Mouse (Mus musculus): Measurements from ENCODE around the gene Acsf3. TPM values are rescaled to one million over a fixed set of nuclear protein-coding genes. Genes with fewer than 3 reads are reported as not detected.

Gene Acsf3
- total and polyA plus RNA-seq, 3 experiments, result 2.2 to 10.4 (median 9.0) TPM

DNA sequence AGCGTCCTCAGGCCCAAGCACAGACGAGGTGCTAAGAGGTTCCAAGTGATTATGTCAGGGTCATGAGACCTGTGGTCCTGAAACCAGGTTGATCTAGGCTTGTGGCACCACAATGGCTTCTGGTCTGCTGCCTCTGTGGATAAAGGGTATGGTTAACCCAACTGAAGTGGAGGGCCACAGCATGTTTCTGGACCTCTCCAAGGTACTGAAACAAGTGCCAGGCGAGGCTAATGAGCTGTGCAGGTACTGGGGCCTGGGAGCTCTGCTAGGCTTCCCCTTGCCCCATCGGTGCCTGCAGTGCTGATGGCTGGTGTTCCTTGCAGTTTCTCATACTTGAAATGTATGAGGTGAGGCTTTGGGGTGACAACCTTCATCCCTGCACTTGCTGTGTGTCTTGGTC lies 38.2 kb upstream of the Acsf3 start:
- peak; percentile 34 for DNase-seq (ENCODE audit: extremely low read depth)
- dilution Hi-C loops (cut with MboI; ENCODE audit: extremely low pct_ligation_motif_present, extremely low pct_unique_long_range_greater_than_20kb, low sequenced_read_pairs) (no loop called here), in situ Hi-C loops (cut with MboI; ENCODE audit: low pct_ligation_motif_present, low pct_unique_long_range_greater_than_20kb, low sequenced_read_pairs) (no loop called here)
- Histone ChIP-seq H3K36me3 (replicated peaks in 1 of 2; ENCODE audit: control insufficient read depth in 1 of 2, insufficient read depth in 1 of 2, low read length in 1 of 2) (no peaks in the 10 kb centered on the region), H3K27ac (ENCODE audit: insufficient read depth, low read depth) (no peak overlapping the region), H3K9me3 (replicated peaks; ENCODE audit: low read length) (no peaks in the 10 kb centered on the region), H3K79me2 (replicated peaks; ENCODE audit: control insufficient read depth, extremely low read depth, insufficient read depth, poor library complexity, severe bottlenecking) (no peaks in the 10 kb centered on the region), H3K4me3 (replicated peaks in 1 of 3; ENCODE audit: low read depth in 2 of 3, low read length in 2 of 3, poor library complexity in 1 of 3) (no peak overlapping the region), H3K9ac (ENCODE audit: insufficient read depth, low read depth) (no peak overlapping the region), H3K27me3 (replicated peaks) (peaks cover 10% of the 10 kb centered on the region), H3K4me2 (ENCODE audit: insufficient read depth, low read depth, poor library complexity, severe bottlenecking) (no peak overlapping the region), H3K4me1 (ENCODE audit: control insufficient read depth in 1 of 2, insufficient read depth in 2 of 2) (peaks cover 11 to 29% of the 10 kb centered on the region in 2 experiments)
- TF ChIP-seq MAFK (IDR thresholded peaks at IDR 0.05; ENCODE audit: insufficient replicate concordance, low read length) (no peak), MXI1 (IDR thresholded peaks at IDR 0.05; ENCODE audit: low read depth, low read length) (0 out of 2 replicates have a peak, but pooled peaks have one; percentile 64), EP300 (IDR thresholded peaks at IDR 0.05; ENCODE audit: low read length) (no peak)

DNA sequence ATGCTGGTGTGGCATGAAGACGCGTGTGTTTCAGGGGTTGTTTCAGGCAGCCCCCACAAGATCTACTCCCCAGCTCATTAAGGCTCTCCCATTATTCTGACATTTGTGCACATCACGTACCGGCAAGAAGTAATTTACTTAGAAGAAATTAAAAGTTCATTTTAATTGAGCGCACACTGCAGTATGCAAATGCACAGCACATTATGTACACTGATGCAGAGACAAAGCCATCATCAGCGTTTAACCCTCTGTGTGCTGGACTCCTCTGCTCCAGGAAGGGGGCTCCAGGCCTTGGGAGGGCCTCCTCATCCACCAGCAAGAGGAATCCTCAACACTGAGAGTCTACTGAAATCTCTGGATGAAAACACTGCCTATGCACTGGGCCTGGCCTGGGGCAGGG lies 37.4 kb upstream of the Acsf3 start:
- H3K9ac ChIP-seq (ENCODE audit: insufficient read depth, low read depth), result no peak overlapping the region
- in situ Hi-C loops (cut with MboI; ENCODE audit: low pct_ligation_motif_present, low pct_unique_long_range_greater_than_20kb, low sequenced_read_pairs), result no loop called here
- no peaks in the 10 kb centered on the region for H3K79me2 ChIP-seq (replicated peaks; ENCODE audit: control insufficient read depth, extremely low read depth, insufficient read depth, poor library complexity, severe bottlenecking)
- H3K27ac ChIP-seq (ENCODE audit: insufficient read depth, low read depth), result no peak overlapping the region
- H3K36me3 ChIP-seq (replicated peaks in 1 of 2; ENCODE audit: control insufficient read depth in 1 of 2, insufficient read depth in 1 of 2, low read length in 1 of 2), result no peaks in the 10 kb centered on the region
- H3K27me3 ChIP-seq (replicated peaks), result peaks cover 10% of the 10 kb centered on the region
- dilution Hi-C loops (cut with MboI; ENCODE audit: extremely low pct_ligation_motif_present, extremely low pct_unique_long_range_greater_than_20kb, low sequenced_read_pairs), result no loop called here
- no peak for DNase-seq (ENCODE audit: extremely low read depth)
- H3K4me3 ChIP-seq (replicated peaks in 1 of 3; ENCODE audit: low read depth in 2 of 3, low read length in 2 of 3, poor library complexity in 1 of 3), result no peak overlapping the region
- H3K9me3 ChIP-seq (replicated peaks; ENCODE audit: low read length), result no peaks in the 10 kb centered on the region
- TF ChIP-seq ZMIZ1 (IDR thresholded peaks at IDR 0.05; ENCODE audit: low read depth, low read length), result no peak
- TF ChIP-seq MXI1 (IDR thresholded peaks at IDR 0.05; ENCODE audit: low read depth, low read length), result no peak
- no peak for TF ChIP-seq CHD2 (IDR thresholded peaks at IDR 0.05; ENCODE audit: low read length)
- no peak for TF ChIP-seq E2F4 (IDR thresholded peaks at IDR 0.05; ENCODE audit: insufficient replicate concordance, low read depth, low read length)
- TF ChIP-seq MAX (IDR thresholded peaks at IDR 0.05; ENCODE audit: low read length), result no peak
- TF ChIP-seq MAFK (IDR thresholded peaks at IDR 0.05; ENCODE audit: insufficient replicate concordance, low read length), result no peak
- no peak for TF ChIP-seq EP300 (IDR thresholded peaks at IDR 0.05; ENCODE audit: low read length)
- TF ChIP-seq MEF2A (IDR thresholded peaks at IDR 0.05; ENCODE audit: borderline replicate concordance, low read depth, low read length), result no peak
- TF ChIP-seq JUND (conservative IDR thresholded peaks at IDR 0.05; ENCODE audit: low read depth, low read length), result no peak
- peaks cover 11 to 29% of the 10 kb centered on the region in 2 experiments for H3K4me1 ChIP-seq (ENCODE audit: control insufficient read depth in 1 of 2, insufficient read depth in 2 of 2)
- H3K4me2 ChIP-seq (ENCODE audit: insufficient read depth, low read depth, poor library complexity, severe bottlenecking), result no peak overlapping the region

DNA sequence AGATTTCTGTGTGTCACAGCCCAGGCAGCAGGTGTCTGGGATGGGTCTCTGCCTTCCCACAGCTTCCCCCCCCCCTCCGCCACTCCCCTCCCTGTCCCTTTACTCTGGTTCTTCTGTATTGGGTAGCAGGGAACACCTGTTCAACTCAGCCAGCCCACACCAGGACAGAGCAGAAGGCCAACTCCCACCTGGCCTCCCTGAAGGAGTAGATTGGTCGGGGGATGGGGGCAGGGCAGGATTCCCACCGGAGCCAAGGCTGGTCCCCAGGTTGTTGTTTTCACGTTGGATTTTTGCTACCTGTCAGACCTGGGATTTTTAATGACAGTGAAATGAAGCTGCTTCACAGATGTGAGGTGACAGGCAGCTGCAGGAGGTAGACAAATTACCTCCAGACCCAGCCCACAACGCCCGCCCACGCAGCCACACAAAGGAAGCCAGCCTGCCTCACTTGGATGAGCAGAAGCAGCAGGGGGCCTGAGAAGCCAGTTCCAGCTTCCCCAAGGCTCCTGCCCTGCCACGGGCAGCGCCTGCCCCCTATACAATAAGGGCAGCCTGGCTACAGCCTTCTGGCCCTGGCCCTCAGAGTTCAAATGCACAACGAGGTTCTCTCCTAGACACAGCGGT lies 36.1 kb upstream of the Acsf3 start:
- H3K9me3 ChIP-seq (replicated peaks; ENCODE audit: low read length), result no peaks in the 10 kb centered on the region
- no peak overlapping the region for H3K4me3 ChIP-seq (replicated peaks in 1 of 3; ENCODE audit: low read depth in 2 of 3, low read length in 2 of 3, poor library complexity in 1 of 3)
- dilution Hi-C loops (cut with MboI; ENCODE audit: extremely low pct_ligation_motif_present, extremely low pct_unique_long_range_greater_than_20kb, low sequenced_read_pairs) (no loop called here), in situ Hi-C loops (cut with MboI; ENCODE audit: low pct_ligation_motif_present, low pct_unique_long_range_greater_than_20kb, low sequenced_read_pairs) (no loop called here)
- H3K27ac ChIP-seq (ENCODE audit: insufficient read depth, low read depth), result no peak overlapping the region
- H3K79me2 ChIP-seq (replicated peaks; ENCODE audit: control insufficient read depth, extremely low read depth, insufficient read depth, poor library complexity, severe bottlenecking), result no peaks in the 10 kb centered on the region
- peaks cover 11 to 29% of the 10 kb centered on the region in 2 experiments for H3K4me1 ChIP-seq (ENCODE audit: control insufficient read depth in 1 of 2, insufficient read depth in 2 of 2)
- H3K27me3 ChIP-seq (replicated peaks), result peaks cover 11% of the 10 kb centered on the region
- TF ChIP-seq SIN3A (IDR thresholded peaks at IDR 0.05; ENCODE audit: low read length) (0 out of 2 replicates have a peak, but pooled peaks have one; percentile 38), ZNF384 (IDR thresholded peaks at IDR 0.05; ENCODE audit: low read depth, low read length) (no peak), MAFK (IDR thresholded peaks at IDR 0.05; ENCODE audit: insufficient replicate concordance, low read length) (no peak), SMC3 (IDR thresholded peaks at IDR 0.05; ENCODE audit: low read depth, low read length) (peak; percentile 18; the same call in 1 of the 2 replicates), BHLHE40 (IDR thresholded peaks at IDR 0.05; ENCODE audit: low read depth, low read length) (0 out of 2 replicates have a peak, but pooled peaks have one; percentile 34), EP300 (IDR thresholded peaks at IDR 0.05; ENCODE audit: low read length) (0 out of 2 replicates have a peak, but pooled peaks have one; percentile 15), HCFC1 (IDR thresholded peaks at IDR 0.05; ENCODE audit: low read depth, low read length) (no peak), RAD21 (IDR thresholded peaks at IDR 0.05; ENCODE audit: low read depth, low read length) (peak; percentile 5), ZKSCAN1 (IDR thresholded peaks at IDR 0.05; ENCODE audit: borderline replicate concordance, low read depth, low read length) (no peak), TCF12 (IDR thresholded peaks at IDR 0.05; ENCODE audit: low read depth, low read length) (peak; percentile 55), USF2 (conservative IDR thresholded peaks at IDR 0.05; ENCODE audit: low read depth, low read length) (no peak)
- DNase-seq (ENCODE audit: extremely low read depth), result peak; percentile 76
- H3K9ac ChIP-seq (ENCODE audit: insufficient read depth, low read depth), result no peak overlapping the region
- no peak overlapping the region for H3K4me2 ChIP-seq (ENCODE audit: insufficient read depth, low read depth, poor library complexity, severe bottlenecking)
- H3K36me3 ChIP-seq (replicated peaks in 1 of 2; ENCODE audit: control insufficient read depth in 1 of 2, insufficient read depth in 1 of 2, low read length in 1 of 2), result no peaks in the 10 kb centered on the region

Measured in CH12.LX (cell line).